Mouse (Mus musculus): Measurements from ENCODE around the gene Hikeshi.

The Hikeshi gene

DNA sequence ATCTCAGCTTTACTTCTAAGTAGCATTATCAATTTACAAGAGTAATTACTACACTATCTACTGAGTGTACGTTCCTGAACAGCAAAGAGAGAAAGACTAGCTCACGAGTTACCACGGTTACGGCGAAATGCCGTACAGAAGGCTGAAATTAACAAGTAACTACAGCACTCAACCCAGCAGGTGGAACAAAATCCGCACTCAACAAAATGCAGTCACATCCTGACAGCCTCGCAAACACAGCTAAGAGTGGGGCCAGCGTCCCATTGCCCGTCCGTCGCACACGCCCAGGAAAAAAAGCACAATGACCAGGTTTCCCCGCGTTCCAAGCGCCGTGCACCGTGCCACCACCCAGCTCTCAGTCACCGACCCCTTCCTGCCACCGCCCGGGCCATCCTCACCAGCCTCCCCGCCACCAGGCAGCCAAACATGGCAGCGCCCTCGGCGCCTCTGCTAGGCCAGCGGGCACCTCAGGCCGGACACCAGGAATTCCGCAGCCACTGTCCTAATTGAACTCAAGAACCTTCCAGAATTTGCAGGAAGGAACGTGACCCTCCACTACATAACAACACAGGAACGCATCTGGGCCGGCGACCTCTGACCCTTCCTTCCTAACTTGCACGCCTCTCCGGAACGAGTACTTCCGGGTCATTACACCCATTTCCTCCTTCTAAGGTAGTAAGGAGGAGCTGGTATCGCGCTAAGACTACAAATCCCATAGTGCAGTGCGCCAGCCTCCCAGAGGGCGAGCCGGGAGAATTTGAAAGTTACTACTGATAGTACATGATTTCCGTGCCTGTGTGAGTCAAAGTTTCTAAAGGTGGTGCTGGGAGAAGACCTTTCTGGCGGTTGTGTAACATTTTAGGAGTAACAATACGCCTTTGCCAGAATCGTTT, at the start of gene Hikeshi:
TSS of gene Hikeshi (minus strand) at position 634 of the 893 bp plus-strand sequence.
- peak; percentile 95 to 97 for DNase-seq

DNA sequence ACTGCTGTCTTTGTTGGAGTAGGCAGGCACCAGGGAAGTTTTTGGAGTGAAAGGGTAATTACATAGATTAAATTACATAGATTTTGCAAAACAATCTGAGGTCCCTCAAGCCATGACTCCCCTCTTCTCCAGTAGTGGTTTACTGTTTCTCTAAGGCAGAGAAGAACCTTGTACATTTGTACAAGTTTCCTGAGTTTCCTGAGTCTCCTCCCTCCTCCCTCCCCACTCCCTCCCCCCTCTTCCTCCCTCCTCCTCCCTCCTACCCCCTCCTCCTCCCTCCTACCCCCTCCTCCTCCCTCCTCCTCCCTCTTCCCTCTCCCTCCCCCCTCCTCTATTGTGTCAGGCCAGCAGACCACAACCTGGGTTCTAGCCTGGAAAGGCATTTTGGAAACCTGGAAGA, 43.4 kb upstream of the Hikeshi start:
- DNase-seq: no peak

GRCm38 (mm10) chr7:89983441-89983840, 42.4 kb upstream of the Hikeshi start:
- no peak for DNase-seq

- no peak for DNase-seq
Measured at GRCm38 (mm10) chr7:89981557-89981956, 40.6 kb upstream of the Hikeshi start.

DNA sequence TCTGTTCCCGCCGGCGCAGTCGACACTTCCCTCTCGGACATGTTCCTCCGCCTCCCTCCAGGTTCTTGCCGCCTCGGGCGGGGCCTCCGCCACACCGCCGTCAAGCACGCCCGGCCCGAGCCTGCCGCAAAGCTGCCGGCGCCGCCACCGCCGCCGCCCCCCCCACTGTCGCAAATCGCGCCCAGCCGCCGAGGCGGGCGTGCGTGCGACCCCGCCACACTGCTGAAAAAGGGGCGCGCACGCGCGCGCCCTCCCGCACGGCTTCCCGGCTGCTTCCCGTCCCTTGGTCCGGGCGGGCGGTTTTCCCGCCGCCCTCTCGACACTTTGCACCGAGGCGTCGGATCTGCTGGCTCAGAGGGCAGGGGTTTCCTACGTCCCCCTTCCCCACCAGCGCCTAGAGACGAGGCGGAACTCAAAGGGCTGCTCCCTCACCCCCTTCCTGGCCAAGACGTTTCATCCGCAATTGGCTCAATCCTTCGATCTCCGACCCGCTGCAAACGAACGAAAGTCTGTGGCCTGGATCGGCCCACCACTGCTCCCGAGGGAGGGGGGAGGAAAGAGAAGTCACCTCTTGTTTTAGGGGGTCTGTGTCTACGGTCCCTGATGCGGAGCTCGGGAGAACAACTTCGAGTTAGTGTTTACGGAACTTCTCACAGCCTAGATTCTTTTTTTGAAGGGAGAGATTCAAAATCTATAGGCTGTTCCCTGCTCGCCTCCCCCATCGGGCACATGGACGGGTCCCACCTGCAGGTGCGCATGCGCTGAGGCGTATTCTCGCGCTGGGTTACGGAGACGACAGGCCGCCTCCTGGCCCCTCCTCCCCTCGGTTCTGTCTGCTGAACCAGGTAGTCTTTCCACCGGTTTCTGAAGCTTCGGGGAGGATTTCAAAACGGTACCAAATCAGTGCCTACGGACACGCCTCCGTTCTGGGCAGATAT, 39.8 kb upstream of the Hikeshi start, which contains the start of gene Eed:
TSS of gene Eed (minus strand) at position 499 of the 938 bp plus-strand sequence.
- DNase-seq: peak; percentile 92 to 93

DNA sequence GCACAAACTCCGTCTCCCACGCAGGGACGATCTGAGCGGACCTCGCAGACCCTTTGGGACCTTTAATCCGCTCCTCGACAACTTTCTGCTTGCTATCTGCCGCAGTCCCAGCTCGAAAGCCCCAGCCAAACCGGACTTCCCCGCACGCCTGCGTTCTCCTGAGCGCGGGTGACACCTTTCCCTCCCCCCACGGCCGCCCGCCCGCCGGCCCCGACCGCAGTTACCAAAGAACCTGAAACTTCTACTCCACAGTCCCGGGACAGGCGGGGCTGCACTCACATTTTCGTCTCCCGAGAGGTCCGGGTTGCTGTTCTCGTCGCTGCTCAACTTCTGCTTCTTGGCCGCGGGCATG, 39.1 kb upstream of the Hikeshi start:
- no peak for DNase-seq

DNA sequence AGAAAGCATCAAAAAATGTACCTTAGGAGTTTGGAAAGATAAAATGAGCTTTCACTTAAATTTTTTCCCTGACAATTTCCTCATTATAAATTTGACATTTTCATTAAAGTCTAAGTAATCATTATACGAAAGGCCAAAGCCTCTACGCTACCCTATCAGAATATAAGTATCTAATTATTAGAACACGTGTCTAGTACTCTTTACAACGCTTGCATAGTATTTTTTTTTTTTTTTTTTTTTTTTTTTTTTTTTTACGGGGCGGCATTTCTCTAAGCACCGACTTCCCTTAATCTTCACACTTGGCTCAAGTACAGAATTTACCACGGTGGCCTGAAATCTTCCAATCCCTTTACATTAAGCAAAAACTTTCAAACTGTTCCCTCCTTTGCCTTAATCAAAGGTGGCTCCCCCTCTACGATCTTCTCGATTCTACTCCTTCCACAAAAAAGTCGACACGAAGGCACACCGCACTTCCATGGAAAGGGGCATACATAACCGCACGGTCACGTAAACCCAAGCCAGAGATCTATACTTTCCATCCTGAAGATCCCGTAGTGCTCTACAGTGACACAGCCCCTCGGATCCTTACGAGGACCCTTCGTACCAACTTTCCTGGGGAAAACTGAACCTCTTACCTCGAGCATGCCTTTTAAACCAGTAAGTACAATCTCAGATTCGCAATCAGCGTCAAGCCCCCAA, 38.6 kb upstream of the Hikeshi start:
- DNase-seq: no peak

GRCm38 (mm10) chr7:89976796-89977195, 35.8 kb upstream of the Hikeshi start:
- DNase-seq: no peak

- DNase-seq: no peak
Measured at GRCm38 (mm10) chr7:89975571-89975970, 34.6 kb upstream of the Hikeshi start.

DNA sequence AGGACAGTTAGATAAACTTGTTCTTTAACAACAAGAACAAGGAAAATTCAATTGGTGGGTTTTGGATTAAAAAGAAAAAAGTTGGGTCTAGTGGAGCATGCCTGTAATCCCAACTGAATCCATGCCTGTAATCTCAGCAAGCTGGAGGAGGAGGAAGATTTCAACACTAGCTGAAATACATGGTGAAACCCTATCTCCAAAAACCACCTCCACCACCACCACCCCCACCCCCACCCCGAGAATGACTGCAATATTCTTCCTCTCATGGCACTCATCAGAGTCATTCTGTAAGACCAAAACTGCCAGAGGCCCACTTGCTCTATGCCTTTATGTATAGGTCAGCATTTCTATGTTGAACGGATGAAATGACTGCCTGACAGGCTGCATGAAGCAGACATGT, 26.2 kb upstream of the Hikeshi start:
- no peak for DNase-seq

GRCm38 (mm10) chr7:89966771-89967170, 25.8 kb upstream of the Hikeshi start:
- DNase-seq: no peak

- DNase-seq: no peak
Measured at GRCm38 (mm10) chr7:89963135-89963534, 22.1 kb upstream of the Hikeshi start.

DNA sequence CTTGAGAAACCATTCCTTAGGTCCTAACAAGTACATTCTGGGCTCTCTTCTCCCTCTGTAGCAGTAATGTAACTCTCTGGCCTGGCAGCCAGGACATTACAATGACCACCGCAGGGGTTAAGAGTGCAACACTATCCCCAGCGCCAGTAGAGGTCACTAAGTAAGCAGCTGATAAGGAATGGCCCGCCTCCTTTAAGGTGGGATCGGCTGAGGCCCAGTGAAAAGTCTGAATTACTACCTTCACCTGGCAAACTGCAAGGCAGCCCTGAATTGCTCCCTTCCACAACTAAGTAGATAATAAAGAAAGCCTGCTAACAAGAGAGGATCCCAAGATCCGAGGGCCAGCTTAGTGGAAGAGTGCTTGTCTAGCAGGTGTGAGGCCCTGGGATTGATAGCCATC, 16.3 kb upstream of the Hikeshi start:
- no peak for DNase-seq

DNA sequence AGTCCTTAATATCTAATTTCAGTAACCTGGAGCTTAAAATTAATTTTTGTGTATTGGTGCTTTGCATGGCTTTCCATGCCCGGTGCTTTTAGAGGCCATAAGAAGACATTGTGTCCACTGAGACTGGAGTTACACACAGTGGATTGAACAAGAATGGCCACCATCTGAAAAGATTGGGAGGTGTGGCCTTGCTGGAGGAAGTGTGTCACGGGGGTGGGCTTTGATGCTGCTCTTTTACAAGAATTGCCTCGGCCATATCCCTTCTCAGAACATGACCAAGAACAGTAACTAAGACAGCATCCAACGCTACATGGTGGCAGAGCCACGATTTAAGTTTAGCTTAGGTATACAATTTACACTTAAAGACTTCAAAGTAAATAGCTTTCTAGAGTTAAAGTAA, 13.3 kb upstream of the Hikeshi start:
- no peak for DNase-seq

DNA sequence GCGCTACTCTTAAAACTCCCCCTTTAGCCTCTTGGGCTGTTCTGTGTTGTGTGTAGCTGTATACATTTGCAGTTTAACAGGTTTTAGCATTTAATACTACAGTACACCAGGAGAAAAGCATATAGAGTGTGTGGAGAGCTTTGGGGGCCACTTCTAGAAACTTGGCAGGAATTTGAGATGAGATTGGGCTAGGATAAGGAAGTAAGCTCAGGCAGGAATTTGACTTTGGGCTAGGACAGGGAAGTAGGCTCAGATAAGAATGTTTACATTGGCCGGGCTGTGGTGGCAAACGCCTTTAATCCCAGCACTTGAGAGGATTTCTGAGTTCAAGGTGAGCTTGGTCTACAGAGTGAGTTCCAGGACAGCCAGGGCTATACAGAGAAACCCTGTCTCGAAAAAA, 8.4 kb upstream of the Hikeshi start:
- DNase-seq: no peak

DNA sequence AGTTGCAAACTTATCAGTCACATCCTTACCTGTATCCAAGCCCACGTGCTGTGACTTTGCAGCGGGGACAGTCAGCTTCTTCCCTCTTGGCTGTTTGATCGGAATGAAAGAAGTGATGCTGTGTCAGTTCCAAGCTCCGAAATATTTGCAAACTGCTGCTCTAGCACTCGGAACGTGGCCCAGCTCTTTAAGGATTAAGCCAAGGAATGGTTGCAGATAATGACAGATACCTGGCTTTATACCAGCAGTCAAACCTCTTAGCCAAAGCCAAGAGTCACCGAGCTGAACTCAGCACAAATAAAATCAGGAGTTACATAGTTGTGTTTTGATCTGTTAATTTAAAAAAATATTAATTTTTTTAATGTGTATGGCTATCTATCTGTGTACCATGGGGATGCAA, 7.0 kb upstream of the Hikeshi start:
- peak in 1 of 2 experiments; percentile 5 for DNase-seq

DNA sequence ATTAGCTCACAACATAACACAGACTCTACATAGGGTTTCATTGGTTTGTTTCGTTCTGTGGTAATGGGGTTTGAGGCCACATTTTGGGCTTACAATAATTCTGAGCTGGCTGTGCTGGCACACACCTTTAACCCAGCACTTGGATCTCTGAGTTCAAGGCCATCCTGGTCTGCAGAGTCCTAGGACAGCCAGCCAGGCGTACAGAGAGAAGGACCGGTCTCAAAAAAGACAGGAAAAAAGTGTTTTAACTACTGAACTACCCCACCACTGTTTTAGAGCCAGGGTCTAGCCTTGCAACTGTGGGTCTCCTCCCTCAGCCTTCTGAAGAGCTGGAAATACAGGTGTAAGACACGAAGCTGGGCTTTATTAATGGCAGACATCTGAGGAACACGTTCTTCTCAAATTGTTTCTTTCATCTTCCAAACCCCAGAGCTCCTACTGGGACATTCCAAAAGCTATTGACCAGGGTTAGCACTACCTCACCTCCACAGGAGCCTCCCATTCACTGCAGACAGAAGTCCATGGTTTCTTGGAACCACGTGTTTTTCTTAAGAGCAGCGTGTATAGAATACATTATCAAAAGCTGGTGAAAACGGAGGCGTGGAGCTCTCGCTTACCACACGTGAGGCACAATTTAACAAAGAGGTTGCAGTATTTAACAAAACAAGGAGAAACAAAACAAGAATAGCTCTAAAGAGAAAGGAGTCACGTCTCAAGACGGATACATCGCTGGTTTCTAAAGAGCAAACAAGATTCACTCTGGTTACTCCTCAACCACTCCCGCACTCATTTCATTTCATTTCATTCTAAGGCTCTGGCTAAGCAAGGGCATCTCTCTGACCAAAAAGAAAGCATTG, 1.3 kb downstream of the Hikeshi start:
- no peak for DNase-seq

DNA sequence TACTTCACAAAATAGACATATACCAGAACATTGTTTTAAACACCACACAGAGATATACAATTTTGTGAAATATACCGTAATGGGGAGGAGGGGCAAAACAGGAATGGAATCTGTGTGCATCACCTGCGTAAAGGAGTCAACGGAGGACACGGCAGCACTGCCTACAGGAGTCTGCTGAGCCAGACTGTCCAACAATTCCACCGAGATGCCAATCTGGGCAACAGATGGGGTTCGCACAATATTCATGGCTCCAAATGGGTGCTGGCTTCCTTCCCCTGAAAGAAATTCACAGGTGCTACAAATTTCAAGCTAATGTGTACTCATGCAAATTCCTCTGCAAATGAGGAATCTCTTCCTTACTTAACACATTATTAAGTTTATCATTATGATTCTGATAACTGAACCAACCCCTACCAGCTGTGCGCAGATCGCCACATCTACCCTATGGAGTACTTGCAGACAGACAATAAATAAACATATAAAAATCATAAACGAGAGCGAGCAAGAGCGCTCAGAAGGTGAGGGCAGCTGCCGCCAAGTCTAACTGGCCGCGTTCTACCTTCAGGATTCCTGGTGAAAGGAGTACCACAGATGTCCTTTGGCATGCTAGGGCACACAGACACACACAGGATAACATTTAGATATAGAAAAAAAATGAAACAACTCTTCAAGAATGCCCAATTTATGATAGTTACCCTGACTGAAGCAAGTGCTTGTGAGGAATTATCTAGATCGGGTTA, 17.4 kb downstream of the Hikeshi start:
- no peak for DNase-seq

DNA sequence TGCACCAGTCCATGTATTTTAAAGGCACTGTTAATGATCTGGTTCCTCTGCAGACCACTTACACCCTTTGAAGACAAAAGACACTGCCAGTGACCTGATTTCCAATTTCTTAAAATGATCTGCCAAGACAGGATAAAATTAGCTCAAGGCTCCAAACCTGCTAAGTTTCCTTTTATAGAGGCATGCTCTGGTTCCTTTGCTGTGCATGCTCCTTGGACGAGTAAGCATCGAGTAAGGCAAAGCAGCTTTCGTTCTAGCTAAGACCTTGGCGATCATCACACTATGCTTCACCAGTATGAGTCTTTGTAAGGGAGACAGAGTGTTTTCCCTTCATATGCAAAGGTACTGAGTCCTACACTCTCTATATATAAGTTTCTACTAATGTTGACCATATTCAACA, 23.2 kb downstream of the Hikeshi start:
- no peak for DNase-seq

DNA sequence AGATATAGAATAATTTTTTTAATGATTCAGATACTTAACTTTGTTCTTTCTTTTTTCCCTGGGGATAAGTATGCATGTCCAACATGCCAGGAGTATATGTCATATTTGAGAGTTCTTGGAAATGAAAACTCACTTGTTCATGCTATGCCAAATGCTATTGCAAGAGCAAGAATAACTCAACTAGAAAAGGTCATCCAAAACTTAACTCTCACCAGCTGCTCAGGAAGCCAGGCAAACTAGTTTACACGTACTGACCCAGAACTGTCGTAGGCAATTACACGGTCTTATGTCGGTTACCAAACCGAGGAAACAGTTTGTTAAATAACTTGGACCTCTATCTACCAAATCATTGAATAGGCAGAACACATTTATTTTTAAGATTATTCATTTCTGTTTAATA, 24.3 kb downstream of the Hikeshi start:
- DNase-seq: no peak

GRCm38 (mm10) chr7:89913432-89914158, 27.4 kb downstream of the Hikeshi start:
- no peak for DNase-seq
